In the genomic region with DNA sequence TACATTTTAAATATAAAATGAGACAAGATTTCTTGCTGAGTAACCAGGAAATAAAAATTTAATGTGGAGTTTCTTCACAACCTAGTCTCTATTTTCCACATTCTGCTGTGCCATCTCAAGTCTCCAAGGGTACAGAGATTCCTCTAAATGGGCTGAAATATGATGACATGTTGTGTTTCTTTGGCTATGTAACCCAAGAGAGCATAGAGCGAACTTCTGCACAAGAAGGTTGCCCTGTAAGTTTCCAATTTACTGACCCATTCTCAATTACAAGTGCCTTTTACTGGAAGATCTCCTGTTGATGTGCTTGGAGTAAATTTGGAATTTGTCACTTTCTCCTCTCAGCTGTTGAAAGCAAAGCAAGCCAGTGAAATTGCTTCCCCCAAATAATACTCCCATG, we compare ENCODE assay signal across 16 mouse cellular contexts.
"Had no signal": no experiment of that assay in that cellular context is flagged by ENCODE, and none has a peak within 500 bp of the region (broad histone marks: within the 10 kb centered on the region; RNA-seq: fewer than 3 reads in every experiment).

No protein-coding gene starts in this region.

- H3K27me3 ChIP-seq: neural tube, embryonic 13.5 days; neural tube, embryonic 15.5 days; stomach, embryonic 15.5 days had no signal

- H3K36me3 ChIP-seq: neural tube, embryonic 13.5 days; neural tube, embryonic 15.5 days; stomach, embryonic 15.5 days had no signal

- H3K9ac ChIP-seq: neural tube, embryonic 13.5 days; neural tube, embryonic 15.5 days; stomach, embryonic 15.5 days had no signal

- H3K4me2 ChIP-seq: neural tube, embryonic 13.5 days; neural tube, embryonic 15.5 days; stomach, embryonic 15.5 days had no signal

- H3K27ac ChIP-seq: neural tube, embryonic 13.5 days; neural tube, embryonic 15.5 days; stomach, embryonic 15.5 days; stomach, postnatal 0 days had no signal

- H3K4me1 ChIP-seq: stomach, embryonic 15.5 days had no signal

- DNase-seq: retina, postnatal 1 day; right cerebral cortex, adult 18-20 months; right cerebral cortex, postnatal 14 days; right cerebral cortex, postnatal 25 days; right cerebral cortex, postnatal 4 days; spleen, adult 18-20 months; thymus, adult 18-20 months; thymus, adult 2 months; thymus, postnatal 14 days; thymus, postnatal 25 days; thymus, postnatal 36 days; thymus, postnatal 4 days had no signal

- H3K4me3 ChIP-seq: neural tube, embryonic 13.5 days; neural tube, embryonic 15.5 days; stomach, embryonic 15.5 days had no signal

- H3K9me3 ChIP-seq: neural tube, embryonic 13.5 days; neural tube, embryonic 15.5 days; stomach, embryonic 15.5 days had no signal
